Mouse (Mus musculus): Measurements from ENCODE around the gene Crebbp. TPM values are rescaled to one million over a fixed set of nuclear protein-coding genes. Genes with fewer than 3 reads are reported as not detected.

Gene Crebbp
- polyA plus RNA-seq (2015; fragmentation: Nextera tagmentation; extraction: Ambion mirVana), result 16.0 and 17.7 TPM in 2 replicates

DNA sequence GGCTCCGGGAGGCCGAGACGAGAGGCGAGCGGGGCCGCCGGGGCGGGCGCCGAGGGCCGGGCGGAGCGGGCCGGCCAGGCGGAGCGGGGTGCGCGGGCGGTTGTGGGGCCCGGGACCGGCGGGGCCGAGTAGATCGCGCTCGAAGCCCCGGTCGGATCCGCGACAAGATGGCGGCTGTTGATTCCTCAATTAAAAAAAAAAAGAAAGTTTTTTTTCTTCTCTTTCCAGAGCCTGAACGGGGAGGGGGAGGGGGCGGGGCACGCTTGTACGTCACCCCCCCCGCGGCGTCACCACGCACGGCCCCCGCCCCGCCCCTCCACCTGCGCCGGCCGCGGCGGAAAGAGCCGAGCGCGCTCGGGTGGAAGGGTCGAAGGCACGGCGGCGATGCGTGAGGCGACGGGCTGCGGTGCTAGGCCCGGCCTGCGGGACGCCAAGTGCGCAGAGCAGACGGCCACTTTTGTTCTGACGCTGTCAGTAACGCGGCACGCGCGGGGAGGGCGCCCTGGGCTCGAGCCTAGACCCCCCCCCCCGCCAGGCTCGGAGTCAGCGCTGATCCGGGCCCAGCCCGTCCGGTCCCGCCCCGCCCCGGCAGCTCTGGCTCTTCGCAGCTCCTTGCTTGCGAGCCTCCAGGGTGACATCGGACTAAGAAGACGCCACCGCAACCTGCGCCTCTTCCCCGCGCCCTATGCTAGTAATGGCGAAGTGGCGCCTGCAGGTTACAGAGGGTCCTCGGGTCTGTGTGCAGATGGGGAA lies at the start of gene Crebbp:
TSS of gene Crebbp (minus strand) at position 199 of the 753 bp plus-strand sequence.

GRCm38 (mm10) chr16:4077384-4078061 lies 136.3 kb downstream of the Crebbp start, which contains the start of gene Trap1:
Gene Trap1 (minus strand): TSS chr16:4077827.

DNA sequence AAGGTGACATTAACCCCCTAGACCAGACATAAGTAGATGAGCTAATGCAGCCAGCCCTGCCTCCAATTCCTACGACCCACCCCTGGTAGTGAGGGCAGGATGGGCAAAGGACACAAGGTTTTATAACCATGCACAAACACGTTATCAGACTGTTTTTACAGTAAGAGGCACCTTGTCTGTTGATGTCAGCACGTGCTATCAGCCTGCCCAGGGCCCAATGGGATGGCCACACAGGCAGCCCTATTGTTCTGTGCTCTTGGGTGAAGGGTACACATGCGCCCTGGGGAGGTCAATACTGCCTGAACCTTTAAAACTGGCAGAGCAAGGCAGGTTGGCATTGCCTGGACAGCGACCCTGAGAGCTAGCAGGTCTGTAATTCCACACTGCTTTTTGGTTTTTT lies 177.0 kb downstream of the Crebbp start, which contains the start of gene Dnase1:
TSS of gene Dnase1 (plus strand) at position 136 of the 400 bp plus-strand sequence.

Small RNAs within 50 kb of the gene (microRNA-seq; reads per million reads assigned to microRNA genes)
- gene Gm23413, result not detected

Other genes with a start within 250 kb of the Crebbp start
- gene Nlrc3, start 237.4 kb downstream of the Crebbp start, polyA plus RNA-seq (2015; fragmentation: Nextera tagmentation; extraction: Ambion mirVana), result 0.25 and 0.40 TPM in 2 replicates
- gene Slx4, start 210.2 kb downstream of the Crebbp start, polyA plus RNA-seq (2015; fragmentation: Nextera tagmentation; extraction: Ambion mirVana), result 6.1 and 7.0 TPM in 2 replicates
- gene Dnase1, start 177.1 kb downstream of the Crebbp start, polyA plus RNA-seq (2015; fragmentation: Nextera tagmentation; extraction: Ambion mirVana), result 0.95 and 1.9 TPM in 2 replicates
- 48.8 and 53.2 TPM in 2 replicates for gene Trap1, start 136.2 kb downstream of the Crebbp start, polyA plus RNA-seq (2015; fragmentation: Nextera tagmentation; extraction: Ambion mirVana)
- gene Adcy9, start 206.5 kb upstream of the Crebbp start, polyA plus RNA-seq (2015; fragmentation: Nextera tagmentation; extraction: Ambion mirVana), result 1.7 and 1.8 TPM in 2 replicates

All from urinary bladder, postnatal 0 days (tissue).